Mouse (Mus musculus): Measurements from ENCODE around the gene Spata1. TPM values are rescaled to one million over a fixed set of nuclear protein-coding genes. Genes with fewer than 3 reads are reported as not detected.
"Not testable (repeated sequence)": the region's sequence is repeated elsewhere in the genome, so short reads cannot be mapped to it uniquely, and the experiment has no call there.

Spata1 gene
- polyA plus RNA-seq, 1 experiment = 0.85 TPM

DNA sequence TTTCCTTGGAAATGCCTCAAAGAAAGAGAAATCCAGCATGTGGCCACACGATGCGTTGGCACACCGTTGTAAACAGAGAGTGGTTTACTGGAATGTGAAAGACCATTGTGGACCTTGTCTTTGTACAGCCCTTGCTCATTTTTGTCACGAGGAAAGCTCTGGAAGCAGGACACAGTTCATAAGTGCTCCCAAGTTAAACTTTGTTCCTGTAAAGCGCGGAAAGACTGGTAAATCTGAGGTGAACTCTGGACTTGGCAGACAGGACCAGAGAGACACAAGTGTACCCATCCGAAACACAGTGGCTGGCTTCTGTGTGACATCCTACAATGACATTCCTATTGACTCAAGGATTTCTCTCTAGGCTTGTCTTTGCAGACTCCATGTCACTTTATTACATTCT lies 56.2 kb downstream of the Spata1 start:
- TF ChIP-seq POLR2A (IDR thresholded peaks at IDR 0.05; ENCODE audit: borderline replicate concordance, extremely low read depth, low read depth, low read length) = no peak
- no peak for TF ChIP-seq CTCF (IDR thresholded peaks at IDR 0.05; ENCODE audit: insufficient read depth, low read length)
- WGBS = 73% methylated on average over 7 of the region's 7 CpGs
- Histone ChIP-seq H3K4me1 (ENCODE audit: control insufficient read depth, insufficient read depth, low read length) (0 out of 2 replicates have a peak, but pooled peaks cover 3% of the 10 kb centered on the region), H3K4me3 (replicated peaks; ENCODE audit: extremely low read depth, low read depth, low read length) (no peak overlapping the region)
- DNase-seq = no peak

DNA sequence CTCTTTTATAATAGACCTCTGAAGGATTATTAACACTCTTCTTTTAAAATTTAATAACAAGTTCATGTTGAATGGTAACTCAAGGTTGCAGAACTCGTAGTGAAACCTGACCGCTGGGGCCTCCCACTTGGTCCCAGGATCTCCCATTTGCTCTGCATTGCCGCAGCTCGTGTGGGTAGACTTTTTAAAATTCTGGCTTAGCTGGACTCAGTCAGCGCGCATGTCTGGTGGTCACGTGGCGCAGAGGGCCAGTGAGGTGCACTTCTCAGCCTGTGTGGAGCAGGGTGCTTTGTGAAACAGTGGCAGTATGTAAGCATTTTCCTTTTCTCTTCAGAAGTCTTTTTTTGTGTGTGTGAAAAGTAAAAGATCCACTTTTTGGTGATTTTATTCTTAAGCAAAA lies 56.6 kb downstream of the Spata1 start:
- no peak overlapping the region for H3K4me3 ChIP-seq (replicated peaks; ENCODE audit: extremely low read depth, low read depth, low read length)
- TF ChIP-seq CTCF (IDR thresholded peaks at IDR 0.05; ENCODE audit: insufficient read depth, low read length) (no peak), POLR2A (IDR thresholded peaks at IDR 0.05; ENCODE audit: borderline replicate concordance, extremely low read depth, low read depth, low read length) (no peak)
- DNase-seq = no peak
- H3K4me1 ChIP-seq (ENCODE audit: control insufficient read depth, insufficient read depth, low read length) = no peaks in the 10 kb centered on the region
- 82% methylated on average over 8 of the region's 8 CpGs for WGBS

DNA sequence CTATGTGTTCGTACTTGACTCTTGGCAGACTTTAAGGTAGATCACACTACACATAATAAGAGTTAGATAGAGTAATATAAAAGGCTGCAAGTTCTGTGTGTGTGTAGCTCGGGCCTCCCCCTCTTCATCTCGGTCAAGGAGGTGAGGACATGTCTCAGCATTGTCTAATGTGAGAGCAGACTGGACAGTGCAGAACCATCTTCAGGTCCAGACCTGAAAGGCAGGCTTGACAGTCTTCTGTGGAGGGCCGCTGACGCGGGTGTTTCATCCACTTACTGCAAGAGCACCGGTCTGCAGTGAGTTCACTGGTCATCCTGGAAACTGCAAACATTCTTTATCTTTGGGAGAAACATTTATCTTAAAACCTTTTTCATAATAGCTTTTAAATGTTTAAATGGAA lies 57.1 kb downstream of the Spata1 start:
- Histone ChIP-seq H3K4me1 (ENCODE audit: control insufficient read depth, insufficient read depth, low read length) (no peaks in the 10 kb centered on the region), H3K4me3 (replicated peaks; ENCODE audit: extremely low read depth, low read depth, low read length) (no peak overlapping the region)
- DNase-seq = no peak
- no peak for TF ChIP-seq CTCF (IDR thresholded peaks at IDR 0.05; ENCODE audit: insufficient read depth, low read length)
- no peak for TF ChIP-seq POLR2A (IDR thresholded peaks at IDR 0.05; ENCODE audit: borderline replicate concordance, extremely low read depth, low read depth, low read length)
- WGBS = 82% methylated on average over 7 of the region's 7 CpGs

DNA sequence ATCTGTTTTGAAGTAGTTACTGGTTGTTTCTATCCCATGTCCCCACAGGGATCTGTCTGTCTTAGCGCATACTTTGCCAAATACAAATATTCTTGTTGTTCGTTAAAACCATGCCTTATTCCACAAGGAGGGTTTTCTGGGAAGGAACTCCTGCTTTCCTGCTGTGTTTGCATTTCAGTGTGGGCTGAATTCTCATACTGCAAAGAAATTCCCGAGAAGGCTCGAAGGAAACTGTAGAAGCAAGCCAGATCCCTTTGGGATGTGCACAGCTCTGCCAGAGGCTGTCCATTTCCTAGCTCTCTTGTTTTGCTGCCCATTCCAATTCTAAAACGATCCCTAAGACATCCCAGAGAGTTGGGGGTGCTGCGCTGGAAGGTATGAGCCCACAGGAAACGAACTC lies 59.1 kb downstream of the Spata1 start:
- no peak for DNase-seq
- H3K4me1 ChIP-seq (ENCODE audit: control insufficient read depth, insufficient read depth, low read length) = no peaks in the 10 kb centered on the region
- TF ChIP-seq CTCF (IDR thresholded peaks at IDR 0.05; ENCODE audit: insufficient read depth, low read length) = no peak
- TF ChIP-seq POLR2A (IDR thresholded peaks at IDR 0.05; ENCODE audit: borderline replicate concordance, extremely low read depth, low read depth, low read length) = no peak
- H3K4me3 ChIP-seq (replicated peaks; ENCODE audit: extremely low read depth, low read depth, low read length) = no peak overlapping the region
- 82% methylated on average over 7 of the region's 7 CpGs for WGBS

DNA sequence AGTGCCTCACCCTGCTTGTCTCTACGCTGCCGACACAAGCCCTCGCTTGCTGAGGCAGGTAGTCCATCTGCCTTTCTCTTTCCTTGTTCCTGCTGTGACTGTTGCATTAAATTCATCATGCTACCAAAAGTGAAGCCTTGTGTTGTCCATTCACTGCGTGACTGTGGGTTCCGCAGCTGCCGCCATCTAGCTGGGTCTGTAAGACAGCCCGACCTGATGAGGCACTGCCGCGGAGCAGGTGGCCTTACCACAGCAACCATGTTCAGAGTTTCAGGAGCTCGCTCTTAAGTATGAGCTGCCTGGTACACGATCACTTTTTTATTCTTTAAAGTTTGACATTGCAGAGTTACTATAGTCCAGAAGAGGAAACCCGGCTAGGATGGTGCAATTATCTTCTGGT lies 59.5 kb downstream of the Spata1 start:
- no peak for DNase-seq

DNA sequence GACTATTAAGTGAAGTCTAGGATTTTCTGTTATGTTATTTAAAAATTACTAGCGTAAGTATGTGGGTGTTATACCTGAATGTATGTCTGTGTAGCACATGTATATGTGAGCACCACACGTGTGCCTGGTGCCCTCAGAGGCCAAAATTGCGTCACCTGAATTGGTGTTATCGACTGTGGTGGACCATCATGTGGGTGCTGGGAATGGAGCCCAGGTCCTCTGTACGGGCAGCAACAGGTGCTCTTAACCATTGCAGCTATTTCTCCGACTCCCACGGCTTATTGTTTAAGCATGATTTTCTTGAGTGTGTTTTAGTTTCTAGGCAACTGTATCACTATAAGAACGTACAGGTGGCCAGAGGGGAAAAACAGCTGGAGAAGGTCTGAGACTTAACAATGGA lies 63.4 kb downstream of the Spata1 start:
- 90% methylated on average over 8 of the region's 8 CpGs for WGBS
- no peak for TF ChIP-seq CTCF (IDR thresholded peaks at IDR 0.05; ENCODE audit: insufficient read depth, low read length)
- TF ChIP-seq POLR2A (IDR thresholded peaks at IDR 0.05; ENCODE audit: borderline replicate concordance, extremely low read depth, low read depth, low read length) = no peak
- DNase-seq = no peak
- no peak overlapping the region for H3K4me3 ChIP-seq (replicated peaks; ENCODE audit: extremely low read depth, low read depth, low read length)
- no peaks in the 10 kb centered on the region for H3K4me1 ChIP-seq (ENCODE audit: control insufficient read depth, insufficient read depth, low read length)

More for the DNA sequence above, 59.5 kb downstream of the Spata1 start:
- TF ChIP-seq POLR2A (IDR thresholded peaks at IDR 0.05; ENCODE audit: borderline replicate concordance, extremely low read depth, low read depth, low read length) (no peak), CTCF (IDR thresholded peaks at IDR 0.05; ENCODE audit: insufficient read depth, low read length) (no peak)
- 92% methylated on average over 12 of the region's 12 CpGs for WGBS
- Histone ChIP-seq H3K4me3 (replicated peaks; ENCODE audit: extremely low read depth, low read depth, low read length) (no peak overlapping the region), H3K4me1 (ENCODE audit: control insufficient read depth, insufficient read depth, low read length) (no peaks in the 10 kb centered on the region)

DNA sequence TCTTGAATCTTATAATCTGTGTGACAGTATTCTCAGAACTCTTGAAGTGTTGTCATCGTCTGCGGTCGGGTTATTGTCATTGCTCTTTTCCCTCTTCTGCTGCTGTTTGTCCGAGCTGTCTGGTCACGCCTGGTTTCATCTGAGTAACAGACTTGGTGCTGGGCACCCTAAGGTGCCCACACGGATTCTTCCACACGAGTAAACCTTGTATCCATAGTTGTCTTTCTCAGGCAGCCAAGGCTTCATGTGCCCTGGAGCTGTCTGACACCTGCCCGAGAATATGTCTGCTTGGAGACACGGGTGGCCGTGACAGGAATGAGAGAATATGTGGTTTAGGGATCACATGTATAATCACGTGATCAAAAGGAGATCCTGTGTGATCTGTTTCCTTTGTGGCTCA lies 64.0 kb downstream of the Spata1 start:
- TF ChIP-seq CTCF (IDR thresholded peaks at IDR 0.05; ENCODE audit: insufficient read depth, low read length) (no peak), POLR2A (IDR thresholded peaks at IDR 0.05; ENCODE audit: borderline replicate concordance, extremely low read depth, low read depth, low read length) (no peak)
- Histone ChIP-seq H3K4me3 (replicated peaks; ENCODE audit: extremely low read depth, low read depth, low read length) (no peak overlapping the region), H3K4me1 (ENCODE audit: control insufficient read depth, insufficient read depth, low read length) (no peaks in the 10 kb centered on the region)
- WGBS = 91% methylated on average over 11 of the region's 11 CpGs
- no peak for DNase-seq

DNA sequence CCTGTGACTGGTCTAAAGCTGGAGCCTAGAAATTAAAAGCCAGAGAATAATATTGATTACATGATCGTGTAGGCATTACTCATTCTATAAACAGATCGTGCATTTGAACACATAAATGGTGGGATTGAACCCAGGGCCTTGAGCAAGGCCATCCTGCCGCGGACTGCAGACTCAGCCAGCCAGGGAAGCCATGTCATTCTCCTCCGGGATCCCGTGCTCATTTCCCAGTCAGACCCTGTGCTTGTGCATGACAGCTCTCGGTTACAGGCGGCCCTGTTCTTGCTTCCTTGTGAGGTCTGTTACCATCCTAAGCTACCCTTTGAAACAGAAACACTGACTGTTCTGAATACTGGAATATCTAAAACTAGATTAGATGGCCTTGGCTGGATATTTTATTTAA lies 64.9 kb downstream of the Spata1 start:
- Histone ChIP-seq H3K4me3 (replicated peaks; ENCODE audit: extremely low read depth, low read depth, low read length) (no peak overlapping the region), H3K4me1 (ENCODE audit: control insufficient read depth, insufficient read depth, low read length) (no peaks in the 10 kb centered on the region)
- no peak for DNase-seq
- 94% methylated on average over 8 of the region's 8 CpGs for WGBS
- no peak for TF ChIP-seq CTCF (IDR thresholded peaks at IDR 0.05; ENCODE audit: insufficient read depth, low read length)
- TF ChIP-seq POLR2A (IDR thresholded peaks at IDR 0.05; ENCODE audit: borderline replicate concordance, extremely low read depth, low read depth, low read length) = no peak

DNA sequence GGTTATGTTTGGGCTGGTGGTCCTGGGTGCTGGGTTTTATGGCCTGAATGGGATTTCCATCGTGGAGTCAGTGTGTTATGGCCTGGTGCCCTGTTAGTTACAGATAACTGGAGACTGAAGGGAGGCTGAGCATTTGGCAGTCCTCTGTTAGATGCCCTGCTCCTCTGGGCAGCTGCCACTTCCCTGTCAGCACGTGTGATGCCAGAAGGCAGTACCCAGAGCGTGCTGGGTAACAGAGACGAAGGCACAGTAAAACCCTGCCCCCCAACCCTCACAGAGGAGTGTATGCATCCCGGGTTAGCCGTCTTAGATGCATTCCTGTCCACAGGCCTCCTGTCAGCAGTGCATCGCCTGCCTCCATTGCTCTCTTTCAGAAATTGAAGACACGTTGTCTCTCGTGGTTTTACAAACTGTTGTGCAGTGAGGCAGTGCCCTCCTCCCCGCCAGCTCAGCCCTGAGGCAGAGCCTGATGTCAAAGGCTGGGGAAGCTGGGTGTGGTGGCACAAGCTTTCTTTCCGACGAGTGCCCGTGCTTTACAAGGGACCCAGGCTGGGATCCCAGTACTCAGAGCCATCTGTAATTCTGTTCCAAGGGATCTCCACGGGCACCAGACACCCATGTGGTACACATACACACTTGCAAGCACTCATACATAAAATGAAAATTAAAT lies 65.7 kb downstream of the Spata1 start:
- H3K4me3 ChIP-seq (replicated peaks; ENCODE audit: extremely low read depth, low read depth, low read length) = no peak overlapping the region
- TF ChIP-seq POLR2A (IDR thresholded peaks at IDR 0.05; ENCODE audit: borderline replicate concordance, extremely low read depth, low read depth, low read length) = no peak
- TF ChIP-seq CTCF (IDR thresholded peaks at IDR 0.05; ENCODE audit: insufficient read depth, low read length) = no peak
- 87% methylated on average over 14 of the region's 14 CpGs for WGBS
- no peaks in the 10 kb centered on the region for H3K4me1 ChIP-seq (ENCODE audit: control insufficient read depth, insufficient read depth, low read length)
- no peak for DNase-seq

DNA sequence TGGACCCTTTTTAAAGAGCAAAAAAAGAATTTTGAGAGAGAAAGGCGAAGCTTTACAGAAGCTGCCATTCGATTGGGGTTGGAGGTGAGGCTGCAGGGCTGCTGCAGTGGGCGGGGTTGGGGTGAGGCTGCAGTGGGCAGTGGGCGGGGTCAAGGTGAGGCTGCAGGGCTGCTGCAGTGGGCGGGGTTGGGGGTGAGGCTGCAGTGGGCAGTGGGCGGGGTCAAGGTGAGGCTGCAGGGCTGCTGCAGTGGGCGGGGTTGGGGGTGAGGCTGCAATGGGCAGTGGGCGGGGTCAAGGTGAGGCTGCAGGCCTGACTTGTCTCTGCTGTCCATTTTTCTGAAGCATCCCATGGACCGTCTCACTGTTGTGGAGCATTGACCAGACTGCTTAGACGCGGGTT lies 66.5 kb downstream of the Spata1 start:
- not testable (repeated sequence) for H3K4me3 ChIP-seq (replicated peaks; ENCODE audit: extremely low read depth, low read depth, low read length); DNase-seq; H3K4me1 ChIP-seq (ENCODE audit: control insufficient read depth, insufficient read depth, low read length)
- 97% methylated on average over 11 of the region's 11 CpGs for whole genome bisulfite sequencing
